8 mouse cellular contexts compared by ENCODE assay signal in the genomic region with DNA sequence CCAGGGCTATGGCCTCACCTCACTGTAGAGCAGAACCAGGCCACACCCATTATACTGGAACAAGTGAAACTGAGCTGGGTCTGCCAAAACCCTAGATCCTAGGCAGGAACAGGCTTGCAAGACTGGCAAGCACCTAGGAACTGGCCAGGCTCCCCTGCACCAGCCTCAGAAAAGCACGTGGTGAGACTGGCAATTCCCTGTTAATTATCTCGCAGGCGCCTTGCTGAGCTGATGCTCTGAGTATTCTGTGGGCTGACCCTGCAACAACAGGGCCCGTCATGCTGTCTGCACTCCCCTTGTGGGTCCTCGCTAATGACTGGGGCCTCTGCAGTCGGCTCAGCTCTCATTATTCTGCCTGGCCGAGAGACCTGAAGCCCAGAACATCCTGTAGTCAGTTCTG. TPM values are rescaled to one million over a fixed set of nuclear protein-coding genes. Genes with fewer than 3 reads are reported as not detected.
A peak's percentile ranks its signal among the peaks of the same experiment; 100 is the strongest.
DNase-seq lines count a peak whose midpoint lies in the region; ATAC-seq lines count a peak whose summit lies in the region.

No protein-coding gene starts in this region.

- H3K27ac ChIP-seq in midbrain, embryonic 10.5 days (replicated peaks): 0 out of 2 replicates have a peak overlapping the region, but pooled peaks have one; percentile 28
- H3K27ac ChIP-seq in midbrain, embryonic 11.5 days (ENCODE audit: low read depth, low read length): no peak overlapping the region
- H3K27ac ChIP-seq in heart, embryonic 14.5 days (replicated peaks in 1 of 2; ENCODE audit: control insufficient read depth in 1 of 2, insufficient read depth in 1 of 2, low read depth in 2 of 2, low read length in 2 of 2): peak overlapping the region; percentile 2 to 66; a peak in 3 of 4 replicates

- no peaks in the 10 kb centered on the region for H3K9me3 ChIP-seq in midbrain, embryonic 10.5 days (replicated peaks)
- H3K9me3 ChIP-seq in midbrain, embryonic 11.5 days (ENCODE audit: control insufficient read depth, low read length): no peaks in the 10 kb centered on the region
- no peaks in the 10 kb centered on the region for H3K9me3 ChIP-seq in heart, embryonic 14.5 days (ENCODE audit: control insufficient read depth, low read length)

- peak; percentile 13 for DNase-seq in embryo, embryonic 10 days (ENCODE audit: low spot score)
- no peak for DNase-seq in embryo, embryonic 9.5 days (ENCODE audit: extremely low spot score)
- DNase-seq in midbrain, embryonic 10.5 days (ENCODE audit: low spot score): no peak
- DNase-seq in midbrain, embryonic 11.5 days (ENCODE audit: low spot score, missing footprints): no peak
- peak; percentile 53 to 55 for DNase-seq in right cerebral cortex, postnatal 36 days (ENCODE audit: low spot score in 2 of 2)
- DNase-seq in embryo, embryonic 10.5 days (ENCODE audit: low spot score): no peak
- DNase-seq in adrenal gland, postnatal 4 days (ENCODE audit: low spot score in 2 of 2): no peak

- H3K9ac ChIP-seq in midbrain, embryonic 11.5 days (ENCODE audit: low read length): no peak overlapping the region
- H3K9ac ChIP-seq in heart, embryonic 14.5 days (ENCODE audit: low read length): peak overlapping the region; percentile 41; the same call in 1 of the 2 replicates

- peaks cover 89% of the 10 kb centered on the region for H3K36me3 ChIP-seq in midbrain, embryonic 10.5 days
- peaks cover 29% of the 10 kb centered on the region for H3K36me3 ChIP-seq in midbrain, embryonic 11.5 days (ENCODE audit: control insufficient read depth, insufficient read depth, low read length)
- H3K36me3 ChIP-seq in heart, embryonic 14.5 days (ENCODE audit: control insufficient read depth, insufficient read depth, low read length): peaks cover 49% of the 10 kb centered on the region

- 55% methylated on average over 7 of the region's 7 CpGs for WGBS in midbrain, embryonic 10.5 days
- WGBS in midbrain, embryonic 11.5 days: 48% methylated on average over 7 of the region's 7 CpGs
- 35% methylated on average over 7 of the region's 7 CpGs for WGBS in heart, embryonic 14.5 days

- ATAC-seq in midbrain, embryonic 11.5 days (ENCODE audit: low FRiP score): no peak
- ATAC-seq in heart, embryonic 14.5 days (ENCODE audit: insufficient number of reproducible peaks, insufficient read depth, low FRiP score, low read depth): no peak

- H3K4me1 ChIP-seq in midbrain, embryonic 10.5 days: peaks cover 40% of the 10 kb centered on the region
- H3K4me1 ChIP-seq in midbrain, embryonic 11.5 days (ENCODE audit: control insufficient read depth, insufficient read depth, low read length): peaks cover 3% of the 10 kb centered on the region; the same call in 1 of the 2 replicates
- peaks cover 57 to 85% of the 10 kb centered on the region in 2 experiments for H3K4me1 ChIP-seq in heart, embryonic 14.5 days (ENCODE audit: control insufficient read depth in 2 of 2, insufficient read depth in 2 of 2, low read length in 2 of 2)

- no peak overlapping the region for H3K4me3 ChIP-seq in midbrain, embryonic 10.5 days
- H3K4me3 ChIP-seq in midbrain, embryonic 11.5 days (ENCODE audit: low read depth, low read length): no peak overlapping the region
- no peak overlapping the region for H3K4me3 ChIP-seq in heart, embryonic 14.5 days (ENCODE audit: control insufficient read depth in 1 of 2, insufficient read depth in 1 of 2, low read depth in 1 of 2, low read length in 2 of 2)

- H3K27me3 ChIP-seq in midbrain, embryonic 10.5 days (ENCODE audit: low read depth, poor library complexity, severe bottlenecking): no peaks in the 10 kb centered on the region
- no peaks in the 10 kb centered on the region for H3K27me3 ChIP-seq in midbrain, embryonic 11.5 days (ENCODE audit: control insufficient read depth, insufficient read depth, low read length)
- no peaks in the 10 kb centered on the region for H3K27me3 ChIP-seq in heart, embryonic 14.5 days (ENCODE audit: control insufficient read depth, insufficient read depth, low read length)

- H3K4me2 ChIP-seq in midbrain, embryonic 11.5 days: no peak overlapping the region
- no peak overlapping the region for H3K4me2 ChIP-seq in heart, embryonic 14.5 days (ENCODE audit: low read length)

RNA-seq across cellular contexts. Expression of a gene that starts 57.7 kb away (rescaled TPM):
- polyA plus RNA-seq in midbrain, embryonic 10.5 days (2016; fragmentation: Nextera tagmentation; extraction: Ambion mirVana): 54.7 and 56.1 TPM in 2 replicates
- polyA plus RNA-seq in midbrain, embryonic 11.5 days (2014; fragmentation: Nextera tagmentation; extraction: Ambion mirVana): 36.2 and 37.4 TPM in 2 replicates
- polyA plus RNA-seq in heart, embryonic 14.5 days (2014; fragmentation: Nextera tagmentation; extraction: Ambion mirVana): 99.2 and 105 TPM in 2 replicates
- 10 to 100 TPM; 35.2 to 38.8 TPM for total RNA-seq in adrenal gland, postnatal 4 days (2021)

Comparison
In these comparisons a context has a peak if more than half of its experiments do, and no peak if none do; other contexts are left out.
1. DNase-seq: peak in embryo, embryonic 10 days (single experiment) and right cerebral cortex, postnatal 36 days (2 of 2); none in embryo, embryonic 9.5 days (single experiment), midbrain, embryonic 10.5 days (single experiment), midbrain, embryonic 11.5 days (single experiment), embryo, embryonic 10.5 days (single experiment) and adrenal gland, postnatal 4 days (0 of 2).